Mouse (Mus musculus) layer of hippocampus, adult 2 months (tissue): ENCODE measurements around the gene Gatad1. TPM values are rescaled to one million over a fixed set of nuclear protein-coding genes. Genes with fewer than 3 reads are reported as not detected.
A peak's percentile ranks its signal among the peaks of the same experiment; 100 is the strongest.
"Not testable (repeated sequence)": the region's sequence is repeated elsewhere in the genome, so short reads cannot be mapped to it uniquely, and the experiment has no call there.

Source experiments
- DNase-seq, 2 experiments: peaks; one replicate each; pipeline ENCODE4 v3.0.0; 2022; ENCODE audit warnings: low spot score in 2 of 2
- H3K27ac ChIP-seq: fragments of 200-600 bp; 2 replicates; pipeline ENCODE4 v1.8.1; 2022
- H3K4me3 ChIP-seq: fragments of 200-600 bp; 2 replicates; pipeline ENCODE4 v1.8.1; 2022; ENCODE audit warnings: mild to moderate bottlenecking
- CTCF ChIP-seq: fragments of 200-600 bp; conservative IDR thresholded peaks from 2 replicates; pipeline ENCODE4 v1.8.1; 2022; ENCODE audit warnings: antibody characterized with exemption, mild to moderate bottlenecking, moderate library complexity
- microRNA-seq, 2 experiments: library from miRNA; unstranded; fragments of <30 nt; microRNA quantifications; one replicate each; pipeline ENCODE4 v1.2.0; 2021
- total RNA-seq, 2 experiments: library from RNA; stranded (reverse); gene quantifications; 2 replicates each; pipeline ENCODE4 v1.2.3; 2021

Gatad1 gene
- total RNA-seq, 2 experiments from 2014 or later: 102 to 108 TPM

GRCm38 (mm10) chr5:3631512-3632271 lies 25.3 kb downstream of the Gatad1 start:
- TF ChIP-seq CTCF: no peak
- Histone ChIP-seq H3K4me3 (no peak overlapping the region), H3K27ac (no peak overlapping the region)
- DNase-seq: no peak

- no peak overlapping the region for H3K27ac ChIP-seq
- H3K4me3 ChIP-seq: no peak overlapping the region
- no peak for DNase-seq
- no peak for TF ChIP-seq CTCF
Measured at GRCm38 (mm10) chr5:3630055-3630454, 26.9 kb downstream of the Gatad1 start.

GRCm38 (mm10) chr5:3620486-3620885 lies 36.5 kb downstream of the Gatad1 start:
- no peak for TF ChIP-seq CTCF
- no peak for DNase-seq
- no peak overlapping the region for H3K4me3 ChIP-seq
- no peak overlapping the region for H3K27ac ChIP-seq

- not testable (repeated sequence) for H3K4me3 ChIP-seq, DNase-seq, H3K27ac ChIP-seq
- TF ChIP-seq CTCF: peak; percentile 54
Measured at GRCm38 (mm10) chr5:3611835-3612234, 45.1 kb downstream of the Gatad1 start.

- Histone ChIP-seq H3K4me3 (no peak overlapping the region), H3K27ac (no peak overlapping the region)
- no peak for TF ChIP-seq CTCF
- DNase-seq: no peak
Measured at GRCm38 (mm10) chr5:3609241-3609640, 47.7 kb downstream of the Gatad1 start.

- no peak overlapping the region for H3K27ac ChIP-seq
- H3K4me3 ChIP-seq: no peak overlapping the region
- TF ChIP-seq CTCF: no peak
- DNase-seq: no peak
Measured at GRCm38 (mm10) chr5:3607114-3607513, 49.9 kb downstream of the Gatad1 start.

GRCm38 (mm10) chr5:3600790-3601189 lies 56.2 kb downstream of the Gatad1 start:
- no peak overlapping the region for H3K4me3 ChIP-seq
- DNase-seq: no peak
- no peak for TF ChIP-seq CTCF
- H3K27ac ChIP-seq: no peak overlapping the region

- DNase-seq: no peak
- no peak for TF ChIP-seq CTCF
- no peak overlapping the region for H3K27ac ChIP-seq
- no peak overlapping the region for H3K4me3 ChIP-seq
Measured at GRCm38 (mm10) chr5:3600298-3600697, 56.7 kb downstream of the Gatad1 start.

GRCm38 (mm10) chr5:3598766-3599165 lies 58.2 kb downstream of the Gatad1 start:
- Histone ChIP-seq H3K4me3 (no peak overlapping the region), H3K27ac (no peak overlapping the region)
- no peak for DNase-seq
- no peak for TF ChIP-seq CTCF

- peak overlapping the region; percentile 99 for H3K4me3 ChIP-seq
- H3K27ac ChIP-seq: no peak overlapping the region
- TF ChIP-seq CTCF: no peak
- DNase-seq: no peak
Measured at GRCm38 (mm10) chr5:3597171-3597570, 59.8 kb downstream of the Gatad1 start.

- peak within 1 kb of the TSS; percentile 97 for H3K27ac ChIP-seq
- TF ChIP-seq CTCF: peak; percentile 78
- H3K4me3 ChIP-seq: peak within 1 kb of the TSS; percentile 99
- peak; percentile 82 to 85 for DNase-seq
Measured at GRCm38 (mm10) chr5:3596399-3596766, 60.6 kb downstream of the Gatad1 start, which contains the start of gene Rbm48. TSS of gene Rbm48 (minus strand) at chr5:3596585.

- TF ChIP-seq CTCF: no peak
- Histone ChIP-seq H3K27ac (peak within 1 kb of the TSS; percentile 97), H3K4me3 (peak within 1 kb of the TSS; percentile 99)
- DNase-seq: peak; percentile 96 to 97
Measured at GRCm38 (mm10) chr5:3595693-3596398, 61.1 kb downstream of the Gatad1 start, which contains the start of gene Pex1. TSS of gene Pex1 (plus strand) at chr5:3596066.

Small RNAs within 50 kb of the gene (microRNA-seq; reads per million reads assigned to microRNA genes)
- 0 reads per million in 2 experiments for gene Gm22926
- gene Gm26238: 0 reads per million in 2 experiments

Other genes with a start within 250 kb of the Gatad1 start
- 10 to 100 TPM; 44.0 to 47.3 TPM for gene Fam133b, start 113.4 kb downstream of the Gatad1 start, total RNA-seq
- gene 1700109H08Rik, start 85.6 kb downstream of the Gatad1 start, total RNA-seq: 1 to 10 TPM; 5.6 to 8.0 TPM
- 10 to 100 TPM; 28.4 to 30.7 TPM for gene Pex1, start 61.1 kb downstream of the Gatad1 start, total RNA-seq
- gene Rbm48, start 60.6 kb downstream of the Gatad1 start, total RNA-seq: 10 to 100 TPM; 11.2 to 14.1 TPM
- not detected for gene Tmbim7, start 6.0 kb downstream of the Gatad1 start, total RNA-seq
- 100 to 1,000 TPM; 110 to 119 TPM for gene Ankib1, start 145.7 kb upstream of the Gatad1 start, total RNA-seq
- gene Krit1, start 146.0 kb upstream of the Gatad1 start, total RNA-seq: 10 to 100 TPM; 52.9 to 60.7 TPM
- gene Lrrd1, start 188.0 kb upstream of the Gatad1 start, total RNA-seq: under 1 TPM in 1 of 2 experiments, not detected in 1; 0.31 TPM
- 10 to 100 TPM; 11.8 to 12.1 TPM for gene Mterf1a, start 236.7 kb upstream of the Gatad1 start, total RNA-seq